Mouse (Mus musculus): ENCODE measurements around the gene 4931428L18Rik.

DNA sequence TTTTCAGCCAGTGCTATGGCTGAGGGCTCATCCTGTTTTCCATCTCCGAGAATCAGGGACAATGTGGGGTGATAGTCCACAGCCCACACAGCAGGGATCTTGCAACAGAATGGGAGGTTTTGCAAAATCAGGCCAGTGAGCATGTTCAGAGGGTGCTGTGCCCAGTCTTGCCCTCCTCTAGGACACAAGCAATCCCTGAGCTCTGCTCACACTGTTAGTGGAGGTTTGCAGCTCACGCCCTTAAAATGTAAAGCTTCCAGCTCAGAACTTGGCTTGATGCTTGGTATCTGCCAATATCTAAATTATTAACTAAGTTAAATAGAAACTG is 126.1 kb downstream of the 4931428L18Rik start:
- TF ChIP-seq CTCF (IDR thresholded peaks at IDR 0.05; ENCODE audit: low read depth, low read length) (no peak), POLR2A (IDR thresholded peaks at IDR 0.05; ENCODE audit: borderline replicate concordance, low read depth, low read length) (no peak)

Measured in bone marrow macrophage, adult 2 months (primary cell).